Mouse (Mus musculus): ENCODE results near the gene Lpar3. TPM values are rescaled to one million over a fixed set of nuclear protein-coding genes. Genes with fewer than 3 reads are reported as not detected.

Lpar3 gene
- polyA plus RNA-seq, 1 experiment from 2014 or later, result 0.14 TPM

DNA sequence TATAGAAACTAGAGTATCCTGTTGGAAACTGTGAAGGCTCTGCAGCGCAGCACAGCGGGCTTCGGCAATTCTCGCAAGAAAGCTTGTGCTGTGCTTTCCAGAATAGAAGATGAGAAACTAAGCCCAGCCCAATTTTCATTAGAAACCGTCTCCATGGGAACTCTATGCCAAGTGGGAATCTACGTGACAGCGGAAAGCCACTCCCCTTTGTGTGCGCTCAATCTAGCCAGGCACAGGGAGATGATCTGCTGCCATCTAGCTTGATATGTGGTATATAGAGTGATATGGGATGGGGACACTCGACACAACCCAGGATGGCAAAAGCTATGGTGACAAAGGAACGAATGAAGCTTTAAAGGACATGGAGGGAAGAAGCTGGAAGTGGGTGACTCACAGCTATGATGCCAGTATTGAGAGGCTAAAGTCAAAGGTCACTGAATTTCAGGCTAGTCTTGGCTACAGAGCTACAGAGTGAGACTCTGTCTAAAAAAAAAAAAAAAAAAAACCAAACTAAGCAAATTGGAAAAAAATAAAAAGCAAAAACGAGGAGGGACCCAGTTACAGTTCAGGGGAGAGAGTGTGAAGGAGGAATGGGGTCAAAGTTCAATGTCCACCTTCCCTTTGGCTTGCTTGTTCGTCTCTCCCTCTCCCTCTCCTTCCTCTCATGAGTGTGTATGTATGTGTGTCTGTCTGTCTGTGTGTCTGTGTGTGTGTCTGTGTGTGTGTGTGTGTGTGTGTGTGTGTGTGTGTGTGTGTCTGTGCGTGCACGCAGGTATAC is 47.5 kb downstream of the Lpar3 start:
- no peak overlapping the region for H3K4me2 ChIP-seq
- H3K9ac ChIP-seq, result no peak overlapping the region
- H3K9me3 ChIP-seq, result no peaks in the 10 kb centered on the region
- ATAC-seq (ENCODE audit: low FRiP score), result peak; percentile 70
- no peak overlapping the region for H3K4me3 ChIP-seq (replicated peaks)
- no peaks in the 10 kb centered on the region for H3K27me3 ChIP-seq
- 85% methylated on average over 14 of the region's 14 CpGs for WGBS
- H3K27ac ChIP-seq, result no peak overlapping the region
- no peaks in the 10 kb centered on the region for H3K36me3 ChIP-seq (replicated peaks)
- no peaks in the 10 kb centered on the region; the same call in 1 of the 2 replicates for H3K4me1 ChIP-seq

DNA sequence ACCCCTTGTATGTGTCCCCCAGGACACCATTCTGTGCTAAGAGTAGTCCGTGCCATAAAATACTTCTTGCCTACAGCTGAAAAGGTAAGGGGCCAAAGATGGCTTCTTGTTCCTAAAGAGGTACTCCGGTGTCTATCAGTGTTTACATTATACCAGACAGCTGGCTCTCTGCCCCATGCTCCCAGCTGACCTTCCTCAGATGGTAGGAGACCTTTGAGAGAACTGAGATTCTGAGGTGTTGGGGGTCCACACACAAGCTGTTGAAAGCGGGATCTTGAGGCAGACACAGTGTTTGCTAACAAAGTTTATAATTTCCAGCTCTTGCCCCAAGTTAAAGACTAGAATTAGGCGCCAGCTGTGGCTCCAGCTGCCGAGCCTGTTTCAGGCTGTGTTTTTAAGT is 53.7 kb downstream of the Lpar3 start:
- H3K9me3 ChIP-seq, result no peaks in the 10 kb centered on the region
- no peak overlapping the region for H3K4me2 ChIP-seq
- H3K4me1 ChIP-seq, result peaks cover 12% of the 10 kb centered on the region
- H3K36me3 ChIP-seq (replicated peaks), result no peaks in the 10 kb centered on the region
- WGBS, result 84% methylated on average over 5 of the region's 5 CpGs
- no peak for ATAC-seq (ENCODE audit: low FRiP score)
- H3K27me3 ChIP-seq, result no peaks in the 10 kb centered on the region
- no peak overlapping the region for H3K27ac ChIP-seq
- no peak overlapping the region for H3K4me3 ChIP-seq (replicated peaks)
- H3K9ac ChIP-seq, result no peak overlapping the region

GRCm38 (mm10) chr3:146275360-146276025 is 54.7 kb downstream of the Lpar3 start:
- Histone ChIP-seq H3K27me3 (no peaks in the 10 kb centered on the region), H3K4me1 (peaks cover 12% of the 10 kb centered on the region), H3K36me3 (replicated peaks) (no peaks in the 10 kb centered on the region), H3K9me3 (no peaks in the 10 kb centered on the region), H3K4me2 (no peak overlapping the region), H3K27ac (no peak overlapping the region), H3K9ac (no peak overlapping the region), H3K4me3 (replicated peaks) (no peak overlapping the region)
- no peak for ATAC-seq (ENCODE audit: low FRiP score)
- WGBS, result 86% methylated on average over 11 of the region's 11 CpGs

GRCm38 (mm10) chr3:146276026-146276409 is 55.3 kb downstream of the Lpar3 start:
- 45% methylated on average over 4 of the region's 4 CpGs for WGBS
- Histone ChIP-seq H3K9ac (no peak overlapping the region), H3K36me3 (replicated peaks) (no peaks in the 10 kb centered on the region), H3K27me3 (no peaks in the 10 kb centered on the region), H3K4me3 (replicated peaks) (no peak overlapping the region), H3K4me1 (peaks cover 12% of the 10 kb centered on the region), H3K4me2 (no peak overlapping the region), H3K27ac (no peak overlapping the region), H3K9me3 (no peaks in the 10 kb centered on the region)
- no peak for ATAC-seq (ENCODE audit: low FRiP score)

DNA sequence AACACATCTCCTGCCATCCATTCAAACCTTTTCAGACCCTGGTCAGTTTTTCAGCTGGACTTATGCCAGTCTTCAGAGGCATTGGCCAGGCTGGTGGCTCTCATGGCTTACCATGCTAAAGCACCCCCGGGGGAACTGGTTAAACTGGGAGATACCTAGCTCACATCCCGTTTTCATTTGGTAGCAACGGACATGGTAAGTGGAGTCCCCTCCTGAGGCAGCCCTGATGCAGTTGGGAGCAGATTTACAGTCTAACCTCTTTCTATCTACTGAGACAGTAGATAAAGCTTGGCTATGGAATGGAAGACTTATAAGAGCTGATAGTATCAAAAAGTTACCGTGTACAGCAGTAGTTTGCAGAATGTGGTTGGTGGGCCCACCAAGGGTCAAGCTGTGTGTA is 56.2 kb downstream of the Lpar3 start:
- Histone ChIP-seq H3K9ac (no peak overlapping the region), H3K9me3 (no peaks in the 10 kb centered on the region), H3K4me2 (no peak overlapping the region), H3K27ac (no peak overlapping the region), H3K36me3 (replicated peaks) (no peaks in the 10 kb centered on the region), H3K27me3 (no peaks in the 10 kb centered on the region), H3K4me1 (peaks cover 12% of the 10 kb centered on the region), H3K4me3 (replicated peaks) (no peak overlapping the region)
- WGBS, result 95% methylated on average over 4 of the region's 4 CpGs
- ATAC-seq (ENCODE audit: low FRiP score), result no peak

GRCm38 (mm10) chr3:146277456-146277855 is 56.7 kb downstream of the Lpar3 start:
- H3K27ac ChIP-seq, result no peak overlapping the region
- H3K4me2 ChIP-seq, result no peak overlapping the region
- no peak for ATAC-seq (ENCODE audit: low FRiP score)
- H3K4me3 ChIP-seq (replicated peaks), result no peak overlapping the region
- no peaks in the 10 kb centered on the region for H3K36me3 ChIP-seq (replicated peaks)
- no peak overlapping the region for H3K9ac ChIP-seq
- WGBS, result 84% methylated on average over 11 of the region's 11 CpGs
- no peaks in the 10 kb centered on the region for H3K9me3 ChIP-seq
- H3K4me1 ChIP-seq, result peaks cover 12% of the 10 kb centered on the region
- no peaks in the 10 kb centered on the region for H3K27me3 ChIP-seq

DNA sequence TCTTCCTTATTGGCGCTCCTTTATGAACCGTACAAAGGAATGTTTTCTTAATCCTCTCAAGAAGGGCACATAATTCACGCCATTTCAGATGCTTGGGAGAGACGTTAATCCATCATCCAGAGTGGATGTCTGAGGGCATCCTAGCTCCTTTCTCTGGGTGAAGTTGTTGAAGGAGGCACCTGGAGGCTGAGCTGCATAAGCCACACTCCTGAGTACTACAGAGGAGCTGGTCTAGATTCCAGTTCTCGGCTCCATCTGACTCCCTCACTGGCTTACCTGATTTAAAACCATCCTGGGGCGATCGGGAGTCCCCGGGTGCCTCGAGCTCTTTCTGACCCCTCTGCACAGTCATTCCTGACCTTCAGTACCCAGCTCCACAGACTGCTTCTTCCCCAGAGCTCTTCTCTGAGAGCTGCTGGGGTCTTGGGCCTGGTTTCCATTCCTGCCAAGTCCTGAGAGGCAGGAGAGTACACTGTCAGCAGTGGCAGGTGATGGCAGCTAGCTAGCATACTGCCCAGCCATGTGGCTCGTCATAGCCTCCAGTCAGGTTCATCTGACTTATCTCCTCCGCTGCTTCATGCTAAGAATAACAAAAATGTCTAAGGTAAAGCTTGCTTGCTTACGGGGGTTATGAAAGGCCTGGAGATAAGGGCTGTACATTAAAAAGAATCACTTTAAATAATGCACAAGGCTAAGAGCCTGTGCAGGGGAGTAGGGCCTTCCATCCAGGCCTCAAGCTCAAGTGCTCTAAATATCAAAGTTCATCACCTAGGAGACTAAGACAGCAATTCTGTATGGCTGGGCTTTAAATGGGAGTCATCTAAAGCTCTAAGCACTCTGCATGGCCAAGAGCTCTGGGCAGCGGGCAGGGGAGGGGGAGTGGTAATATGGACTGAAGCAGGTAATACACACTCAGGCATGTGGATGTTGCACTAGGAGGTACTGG is 57.7 kb downstream of the Lpar3 start:
- Histone ChIP-seq H3K4me1 (peaks cover 12% of the 10 kb centered on the region), H3K27me3 (no peaks in the 10 kb centered on the region), H3K4me3 (replicated peaks) (no peak overlapping the region), H3K36me3 (replicated peaks) (no peaks in the 10 kb centered on the region), H3K9ac (no peak overlapping the region), H3K4me2 (no peak overlapping the region), H3K27ac (no peak overlapping the region), H3K9me3 (no peaks in the 10 kb centered on the region)
- ATAC-seq (ENCODE audit: low FRiP score), result no peak
- WGBS, result 63% methylated on average over 13 of the region's 13 CpGs

GRCm38 (mm10) chr3:146283732-146284361 is 63.1 kb downstream of the Lpar3 start:
- Histone ChIP-seq H3K4me3 (replicated peaks) (no peak overlapping the region), H3K4me1 (peaks cover 2% of the 10 kb centered on the region; the same call in 1 of the 2 replicates), H3K9ac (no peak overlapping the region), H3K27ac (no peak overlapping the region), H3K36me3 (replicated peaks) (no peaks in the 10 kb centered on the region), H3K4me2 (no peak overlapping the region), H3K27me3 (no peaks in the 10 kb centered on the region), H3K9me3 (no peaks in the 10 kb centered on the region)
- WGBS, result 85% methylated on average over 3 of the region's 3 CpGs
- ATAC-seq (ENCODE audit: low FRiP score), result no peak

DNA sequence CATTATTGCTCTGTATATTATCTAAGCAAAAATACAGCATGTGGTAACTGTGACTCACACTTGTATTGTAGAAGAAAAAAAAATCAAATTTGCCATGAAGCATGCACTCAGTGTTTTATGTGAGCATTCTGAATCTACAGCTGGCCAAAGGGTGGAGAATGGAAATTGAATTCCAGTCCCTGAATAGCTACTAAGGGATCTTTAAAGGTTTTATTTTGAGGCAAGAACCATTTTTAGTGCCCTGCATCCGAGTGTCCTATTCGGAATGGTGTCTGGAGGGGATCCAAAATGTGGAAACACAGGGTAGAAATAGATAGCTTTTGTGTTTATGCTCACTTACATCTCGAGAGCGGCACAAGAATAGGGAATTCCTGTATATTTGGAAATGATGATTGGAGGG is 65.4 kb downstream of the Lpar3 start:
- no peak for ATAC-seq (ENCODE audit: low FRiP score)
- Histone ChIP-seq H3K27me3 (no peaks in the 10 kb centered on the region), H3K4me3 (replicated peaks) (no peak overlapping the region), H3K4me2 (no peak overlapping the region), H3K27ac (no peak overlapping the region), H3K9ac (no peak overlapping the region), H3K4me1 (no peaks in the 10 kb centered on the region), H3K9me3 (no peaks in the 10 kb centered on the region), H3K36me3 (replicated peaks) (no peaks in the 10 kb centered on the region)
- 90% methylated on average over 4 of the region's 4 CpGs for WGBS

GRCm38 (mm10) chr3:146291928-146292327 is 71.2 kb downstream of the Lpar3 start:
- Histone ChIP-seq H3K27ac (no peak overlapping the region), H3K9ac (no peak overlapping the region), H3K9me3 (no peaks in the 10 kb centered on the region), H3K27me3 (no peaks in the 10 kb centered on the region), H3K4me2 (no peak overlapping the region), H3K36me3 (replicated peaks) (no peaks in the 10 kb centered on the region), H3K4me1 (no peaks in the 10 kb centered on the region), H3K4me3 (replicated peaks) (no peak overlapping the region)
- no peak for ATAC-seq (ENCODE audit: low FRiP score)
- 73% methylated on average over 3 of the region's 3 CpGs for WGBS

DNA sequence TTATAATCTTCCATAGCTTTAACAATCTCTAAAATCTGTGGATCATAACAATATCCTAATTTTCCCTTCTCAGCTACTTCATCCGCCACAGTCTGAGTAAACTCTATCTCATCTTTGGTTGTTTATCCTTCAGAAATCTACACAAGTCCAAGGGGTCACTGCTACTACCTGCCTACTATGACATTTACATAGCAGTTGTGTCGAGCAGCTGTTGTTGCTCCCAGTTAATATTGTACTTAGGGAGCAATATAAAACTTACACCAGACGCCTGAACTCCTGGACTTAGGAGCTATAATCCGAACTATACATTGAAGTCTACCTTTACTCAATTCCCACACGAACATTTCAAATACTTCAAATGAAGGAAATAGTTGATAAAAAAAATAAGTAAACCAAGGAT is 71.8 kb downstream of the Lpar3 start:
- no peaks in the 10 kb centered on the region for H3K9me3 ChIP-seq
- no peaks in the 10 kb centered on the region for H3K27me3 ChIP-seq
- H3K27ac ChIP-seq, result no peak overlapping the region
- H3K36me3 ChIP-seq (replicated peaks), result no peaks in the 10 kb centered on the region
- no peak overlapping the region for H3K4me3 ChIP-seq (replicated peaks)
- H3K9ac ChIP-seq, result no peak overlapping the region
- H3K4me1 ChIP-seq, result no peaks in the 10 kb centered on the region
- 87% methylated on average over 5 of the region's 5 CpGs for WGBS
- H3K4me2 ChIP-seq, result no peak overlapping the region
- no peak for ATAC-seq (ENCODE audit: low FRiP score)

- Histone ChIP-seq H3K27me3 (no peaks in the 10 kb centered on the region), H3K36me3 (replicated peaks) (no peaks in the 10 kb centered on the region), H3K27ac (no peak overlapping the region), H3K4me3 (replicated peaks) (no peak overlapping the region), H3K9ac (no peak overlapping the region), H3K4me1 (no peaks in the 10 kb centered on the region), H3K4me2 (no peak overlapping the region), H3K9me3 (no peaks in the 10 kb centered on the region)
- ATAC-seq (ENCODE audit: low FRiP score), result no peak
- WGBS, result 88% methylated on average over 3 of the region's 3 CpGs
Measured at GRCm38 (mm10) chr3:146302451-146302850, 81.7 kb downstream of the Lpar3 start.
